Mouse (Mus musculus) Muller cell, postnatal 12 days (primary cell): ENCODE results near the gene Pcdh15.
A peak's percentile ranks its signal among the peaks of the same experiment; 100 is the strongest.

Experiments used
- DNase-seq: peaks from one replicate; pipeline ENCODE4 v3.0.0-alpha.2; 2015; ENCODE audit errors: inconsistent ontology term

Gene Pcdh15

GRCm38 (mm10) chr10:73947799-73948198 is 848.7 kb downstream of the Pcdh15 start:
- DNase-seq: no peak

- DNase-seq: no peak
Measured at GRCm38 (mm10) chr10:73953362-73953761, 854.2 kb downstream of the Pcdh15 start.

GRCm38 (mm10) chr10:73984057-73984456 is 884.9 kb downstream of the Pcdh15 start:
- no peak for DNase-seq

- DNase-seq: no peak
Measured at GRCm38 (mm10) chr10:74008836-74009235, 909.7 kb downstream of the Pcdh15 start.

DNA sequence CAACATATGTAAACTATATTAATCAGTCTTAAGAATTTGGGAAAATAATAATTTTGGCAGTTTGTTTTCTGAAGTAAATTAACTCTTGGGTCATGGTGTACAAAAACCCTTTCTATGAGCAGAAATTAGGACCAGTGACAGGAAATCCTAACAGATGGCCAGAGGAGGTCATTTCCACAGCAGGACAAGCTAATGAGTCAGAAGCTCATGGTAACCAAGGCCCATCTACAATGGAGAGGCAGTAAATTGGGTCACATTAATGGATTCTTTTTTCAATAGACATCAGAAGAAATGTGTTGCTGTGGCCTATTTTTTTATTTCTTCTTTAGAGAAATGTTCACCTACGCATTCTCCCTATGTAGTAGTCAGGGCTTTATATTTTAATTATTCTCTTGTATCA is 923.9 kb downstream of the Pcdh15 start:
- peak; percentile 80 for DNase-seq

DNA sequence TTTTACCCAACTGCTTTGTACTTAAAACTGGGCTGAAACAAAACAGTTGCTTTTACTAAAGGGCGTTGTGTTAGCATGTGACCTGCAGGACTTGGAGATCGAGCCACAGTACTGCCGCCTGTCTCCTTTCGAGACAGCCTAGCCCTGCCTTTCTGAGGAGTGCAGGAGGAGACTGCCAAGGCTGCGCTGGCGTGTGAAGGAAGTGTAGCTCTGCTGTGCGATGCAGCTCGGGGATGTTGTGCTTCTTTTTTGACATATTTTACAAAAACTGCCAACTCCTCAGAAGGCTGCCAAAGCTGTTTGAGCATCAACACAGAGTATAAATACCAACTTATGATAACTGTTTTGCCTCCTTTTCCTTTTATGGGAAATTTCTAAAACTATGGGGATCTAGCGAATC is 953.9 kb downstream of the Pcdh15 start:
- DNase-seq: no peak

DNA sequence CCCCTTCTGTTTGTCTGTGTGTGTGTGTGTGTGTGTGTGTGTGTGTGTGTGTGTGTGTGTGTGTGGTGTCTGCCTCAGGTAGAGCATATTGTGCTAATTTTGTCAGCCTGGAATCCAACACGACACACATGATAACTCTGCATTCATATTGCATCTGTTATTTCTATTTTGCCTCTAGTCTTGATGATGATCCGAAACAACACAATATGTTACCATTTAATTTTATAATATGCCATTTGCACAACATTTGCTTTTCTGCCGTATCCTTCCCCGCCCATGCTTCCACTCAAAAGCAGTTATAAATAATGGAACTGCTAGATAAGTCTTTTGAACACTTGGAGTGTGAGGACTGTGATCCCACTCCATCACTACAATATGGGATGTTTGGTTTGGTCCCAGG is 987.5 kb downstream of the Pcdh15 start:
- DNase-seq: no peak

DNA sequence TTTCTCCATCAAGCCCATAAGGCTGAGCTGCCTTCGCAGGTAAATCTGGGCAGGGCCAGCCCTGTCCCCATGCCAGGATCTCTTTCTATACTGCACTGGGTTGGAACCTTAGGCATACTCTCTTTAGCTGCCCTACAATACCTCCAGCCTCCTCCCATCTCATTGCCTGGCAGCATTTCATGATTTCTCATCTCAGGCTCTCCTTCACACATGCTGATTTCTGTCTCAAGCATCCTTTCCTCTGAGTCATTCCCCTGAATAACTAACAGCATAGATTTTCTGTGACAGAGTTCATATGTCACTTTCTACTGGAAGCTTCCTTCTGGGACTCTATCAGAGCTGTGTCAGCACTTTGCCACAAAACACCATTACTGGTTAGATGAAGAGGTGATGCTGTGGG is 999.2 kb downstream of the Pcdh15 start:
- peak; percentile 32 for DNase-seq

DNA sequence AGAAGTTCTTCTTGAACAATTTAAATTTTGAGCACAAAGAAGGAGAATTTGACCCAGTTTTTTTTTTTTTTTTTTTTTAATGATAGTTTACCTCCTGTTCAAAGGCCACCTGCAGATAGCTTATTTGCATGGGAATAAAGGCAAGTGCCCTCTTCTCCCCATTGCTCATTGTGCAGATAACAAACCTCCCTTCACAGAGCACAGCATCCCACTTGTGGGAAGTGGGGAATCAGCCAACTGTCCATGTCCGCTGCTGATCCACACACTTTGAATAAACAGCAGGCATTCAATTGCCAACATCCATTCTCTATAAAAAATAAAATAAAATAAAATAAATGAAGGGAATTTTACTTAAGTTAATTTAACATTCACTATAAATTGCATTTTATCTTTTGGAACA is 1015.0 kb downstream of the Pcdh15 start:
- peak; percentile 46 for DNase-seq

- no peak for DNase-seq
Measured at GRCm38 (mm10) chr10:74116817-74117216, 1017.7 kb downstream of the Pcdh15 start.

GRCm38 (mm10) chr10:74123421-74123820 is 1024.3 kb downstream of the Pcdh15 start:
- DNase-seq: peak; percentile 41

- no peak for DNase-seq
Measured at GRCm38 (mm10) chr10:74129192-74129591, 1030.0 kb downstream of the Pcdh15 start.

- DNase-seq: no peak
Measured at GRCm38 (mm10) chr10:74129665-74130064, 1030.5 kb downstream of the Pcdh15 start.

GRCm38 (mm10) chr10:74130805-74131204 is 1031.7 kb downstream of the Pcdh15 start:
- DNase-seq: no peak

GRCm38 (mm10) chr10:74147966-74148365 is 1048.8 kb downstream of the Pcdh15 start:
- DNase-seq: peak; percentile 77

- no peak for DNase-seq
Measured at GRCm38 (mm10) chr10:74181921-74182320, 1082.8 kb downstream of the Pcdh15 start.

DNA sequence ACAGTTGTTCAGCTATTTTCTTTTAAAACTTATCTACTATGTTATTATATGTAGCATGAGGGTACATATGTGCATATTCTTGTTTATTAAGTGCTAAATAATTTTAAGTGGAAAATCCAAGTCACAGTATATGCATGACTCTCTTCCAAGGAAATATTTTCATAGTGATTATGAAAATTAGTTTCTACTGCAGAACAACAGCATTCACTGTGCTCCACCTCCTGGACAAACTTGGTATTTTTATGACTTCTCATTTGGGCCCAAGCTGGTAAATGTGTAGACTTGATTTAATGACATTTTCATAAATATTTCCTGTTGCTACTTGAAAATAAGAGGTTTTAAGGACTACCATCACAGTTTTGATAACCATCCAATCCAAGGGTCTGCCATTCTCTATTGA is 1104.5 kb downstream of the Pcdh15 start:
- DNase-seq: peak; percentile 20

DNA sequence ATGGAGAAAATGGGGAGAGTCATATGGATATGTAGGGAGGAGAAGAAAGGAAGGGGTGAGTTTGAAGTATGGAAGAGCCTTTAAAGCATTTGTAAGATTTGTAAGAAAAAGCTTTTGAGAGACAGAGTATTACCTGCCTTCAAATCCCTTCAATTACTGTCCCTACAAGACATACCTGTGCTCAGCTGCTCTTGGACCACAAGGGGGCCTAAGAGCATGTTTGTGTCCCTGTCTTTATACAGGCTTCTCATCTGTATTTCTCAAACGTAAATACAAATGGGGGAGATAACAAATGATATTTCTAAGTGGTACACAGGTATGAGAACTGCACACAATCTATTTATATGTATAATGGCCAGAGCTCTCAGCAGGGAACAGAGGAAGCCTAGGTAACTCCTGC is 1118.1 kb downstream of the Pcdh15 start:
- no peak for DNase-seq

DNA sequence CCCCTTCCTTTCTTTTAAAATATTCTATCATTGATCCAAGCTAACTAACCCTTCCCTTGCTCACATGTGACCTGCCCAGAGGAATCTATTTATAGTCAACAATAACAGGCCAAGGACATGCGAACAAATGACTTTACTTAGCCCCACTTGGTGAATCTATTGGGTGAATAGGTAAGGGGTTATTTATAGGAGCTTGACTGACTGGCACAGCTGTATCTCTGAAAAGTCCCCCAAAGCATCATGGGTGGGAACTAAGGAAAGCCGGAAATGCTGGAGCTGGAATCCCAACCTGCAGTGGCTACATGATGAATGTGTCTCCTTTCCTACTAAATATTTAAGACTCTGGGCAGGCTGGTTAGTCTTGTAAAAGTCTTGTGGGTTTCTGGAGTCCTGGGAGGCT is 1121.3 kb downstream of the Pcdh15 start:
- DNase-seq: no peak

DNA sequence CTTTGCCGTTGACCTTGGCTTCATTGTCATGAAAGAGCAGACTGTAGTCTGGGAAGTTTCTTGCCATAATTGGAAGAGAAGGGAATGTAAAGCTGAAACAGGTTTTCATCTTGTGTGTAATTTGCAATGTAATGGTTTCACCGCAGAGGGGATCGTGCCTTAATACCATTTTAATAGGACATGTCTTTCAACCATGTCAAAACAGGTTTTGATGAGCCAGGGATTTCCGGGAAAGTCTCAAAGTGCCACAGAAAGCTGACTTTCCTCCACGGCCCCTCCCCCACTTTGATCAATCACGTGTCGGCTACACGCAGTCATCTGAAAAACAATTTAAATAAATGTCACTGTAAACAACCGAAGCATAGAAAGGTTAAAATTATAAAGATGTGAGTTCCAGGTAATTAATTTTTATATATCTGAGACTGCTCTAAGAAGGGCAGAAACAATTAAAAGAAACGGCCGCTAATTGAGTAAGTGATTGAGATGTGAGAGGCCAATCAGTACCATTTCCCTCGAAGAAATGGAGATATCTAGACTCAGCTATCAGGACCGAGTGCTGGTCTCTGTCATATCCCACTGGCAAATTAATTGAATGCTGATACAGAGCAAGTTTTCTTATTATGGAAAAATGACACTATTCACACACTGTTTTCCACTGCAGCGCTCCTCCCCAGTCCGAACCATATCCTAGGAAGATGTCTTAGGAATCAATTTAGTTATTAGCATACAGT is 1158.7 kb downstream of the Pcdh15 start:
- no peak for DNase-seq

DNA sequence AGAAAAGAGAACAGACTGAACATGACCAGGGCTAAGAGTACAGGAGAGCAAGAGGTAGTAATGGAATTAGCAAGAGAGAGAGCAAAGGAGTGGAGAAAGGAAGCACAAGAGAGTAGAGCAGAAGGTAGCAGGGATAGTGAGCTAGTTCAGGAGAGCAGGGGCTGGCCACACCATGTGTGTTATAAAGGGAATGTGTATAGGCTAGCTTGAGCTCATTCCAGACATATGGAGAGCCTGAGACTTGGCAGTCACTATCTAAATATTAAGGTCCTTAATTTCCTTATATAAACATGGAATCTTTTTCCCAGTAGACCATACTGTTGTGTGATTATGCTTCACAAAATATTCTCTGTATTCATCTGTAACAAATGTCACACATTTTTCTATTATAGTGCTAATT is 1159.5 kb downstream of the Pcdh15 start:
- DNase-seq: no peak

DNA sequence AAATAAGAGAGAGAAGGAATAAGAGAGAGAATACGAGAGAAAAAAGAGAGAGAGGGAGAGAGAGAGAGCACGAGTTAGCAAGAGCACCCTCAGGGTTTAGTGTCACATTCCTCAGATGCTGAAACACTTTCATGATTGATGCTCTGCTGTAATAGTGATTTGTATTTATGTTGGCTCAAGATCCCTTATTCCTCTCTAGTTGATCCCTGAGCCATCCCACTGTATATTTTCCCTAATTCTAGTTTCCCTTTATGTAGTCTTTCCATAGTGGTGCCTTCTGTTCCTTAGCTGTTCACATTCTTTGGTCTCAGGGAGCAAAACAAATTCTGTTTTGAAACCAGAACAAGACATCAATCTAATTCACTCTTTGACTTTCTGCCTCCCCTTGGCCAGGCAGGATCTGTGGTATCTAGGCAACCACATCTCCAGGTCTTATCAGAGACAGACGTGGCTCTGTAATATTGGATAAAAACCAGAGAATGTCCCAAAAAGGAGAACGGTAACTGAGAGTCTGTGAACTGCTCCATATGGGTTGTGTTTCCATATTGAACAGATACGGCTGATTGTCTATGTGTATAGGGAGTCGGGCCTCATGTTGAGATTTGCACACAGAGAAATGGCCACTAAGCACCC is 1170.6 kb downstream of the Pcdh15 start:
- DNase-seq: no peak

DNA sequence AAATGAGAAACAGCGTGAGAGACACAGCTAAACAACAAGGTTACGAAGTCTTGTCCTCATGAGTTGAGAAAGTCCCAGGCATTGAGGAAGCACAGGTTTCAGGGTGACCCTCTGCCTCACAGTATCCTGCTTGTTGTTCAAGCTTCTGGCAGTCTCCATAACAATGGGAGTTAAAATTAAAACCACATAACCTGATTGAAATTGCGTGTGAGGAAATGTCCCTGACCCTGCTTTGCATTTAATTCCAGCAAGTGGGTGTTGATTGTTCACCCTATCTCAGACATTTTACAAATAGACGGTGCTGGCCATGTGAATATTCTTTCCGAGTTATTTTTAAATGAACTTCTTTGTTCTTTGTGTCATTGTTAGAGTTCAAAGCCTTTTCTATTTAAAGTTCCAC is 1171.8 kb downstream of the Pcdh15 start:
- no peak for DNase-seq

- DNase-seq: no peak
Measured at GRCm38 (mm10) chr10:74304120-74304519, 1205.0 kb downstream of the Pcdh15 start.
